Mouse (Mus musculus) stomach, postnatal 0 days (tissue): ENCODE measurements around the gene Gm13272. TPM values are rescaled to one million over a fixed set of nuclear protein-coding genes. Genes with fewer than 3 reads are reported as not detected.
"Not testable (repeated sequence)": the region's sequence is repeated elsewhere in the genome, so short reads cannot be mapped to it uniquely, and the experiment has no call there.

Source experiments
- ATAC-seq: fragments of 200-750 bp; cut with Nextera tagmentation; 2 replicates; pipeline ENCODE4 v1.8.0; 2017; ENCODE audit not compliant: low FRiP score, low TSS enrichment
- DNase-seq: peaks from one replicate; pipeline ENCODE4 v3.0.0-alpha.2; 2016; ENCODE audit warnings: low spot score
- H3K27ac ChIP-seq: fragments of 300-500 bp; sonication (generic); replicated peaks from 2 replicates; pipeline ENCODE4 v1.5.1; 2014; ENCODE audit warnings: mild to moderate bottlenecking, control low read depth
- H3K27me3 ChIP-seq: fragments of 300-500 bp; sonication (generic); 2 replicates; pipeline ENCODE4 v1.6.1; 2014; ENCODE audit warnings: low read length; ENCODE audit not compliant: control insufficient read depth, insufficient read depth
- H3K36me3 ChIP-seq: fragments of 300-500 bp; sonication (generic); 2 replicates; pipeline ENCODE4 v1.6.1; 2014; ENCODE audit warnings: low read length, mixed read lengths; ENCODE audit not compliant: control insufficient read depth, insufficient read depth
- H3K4me1 ChIP-seq: fragments of 300-500 bp; sonication (generic); replicated peaks from 2 replicates; pipeline ENCODE4 v1.6.1; 2014; ENCODE audit warnings: antibody characterized with exemption; ENCODE audit not compliant: control insufficient read depth, insufficient read depth
- H3K4me2 ChIP-seq: fragments of 300-500 bp; sonication (generic); replicated peaks from 2 replicates; pipeline ENCODE4 v1.6.1; 2014; ENCODE audit warnings: low read depth, mild to moderate bottlenecking, control low read depth, moderate library complexity
- H3K4me3 ChIP-seq: fragments of 300-500 bp; sonication (generic); 2 replicates; pipeline ENCODE4 v1.5.1; 2014; ENCODE audit warnings: low read depth, low read length, control low read depth
- H3K9ac ChIP-seq: fragments of 300-500 bp; sonication (generic); 2 replicates; pipeline ENCODE4 v1.6.1; 2014; ENCODE audit warnings: mild to moderate bottlenecking, low read length, control low read depth, mixed read lengths
- H3K9me3 ChIP-seq: fragments of 300-500 bp; sonication (generic); 2 replicates; pipeline ENCODE4 v1.6.1; 2016; ENCODE audit warnings: low read length; ENCODE audit not compliant: control insufficient read depth
- CTCF ChIP-seq: IDR thresholded peaks from 2 replicates; pipeline ENCODE4 v1.5.1; 2016; ENCODE audit warnings: antibody characterized with exemption, low read depth, mild to moderate bottlenecking, moderate library complexity
- EP300 ChIP-seq: optimal IDR thresholded peaks from 2 replicates; pipeline ENCODE3; 2016; ENCODE audit warnings: antibody characterized with exemption
- WGBS: fragments of 180-500 bp; shearing (Covaris S2); extraction: QIAGEN DNeasy Blood & Tissue Kit; methylation state at CpG from one replicate; pipeline ENCODE4 v1.1.7; 2014; 5-methylcytosine and 5-hydroxymethylcytosine counted together
- polyA plus RNA-seq: library from polyadenylated mRNA; unstranded; fragments of >200 nt; fragmentation: Nextera tagmentation; extraction: Ambion mirVana; gene quantifications from 2 replicates; pipeline ENCODE4 v1.2.1, GENCODE M21; 2015

Gm13272 gene
- polyA plus RNA-seq, 1 experiment from 2014 or later = not detected

DNA sequence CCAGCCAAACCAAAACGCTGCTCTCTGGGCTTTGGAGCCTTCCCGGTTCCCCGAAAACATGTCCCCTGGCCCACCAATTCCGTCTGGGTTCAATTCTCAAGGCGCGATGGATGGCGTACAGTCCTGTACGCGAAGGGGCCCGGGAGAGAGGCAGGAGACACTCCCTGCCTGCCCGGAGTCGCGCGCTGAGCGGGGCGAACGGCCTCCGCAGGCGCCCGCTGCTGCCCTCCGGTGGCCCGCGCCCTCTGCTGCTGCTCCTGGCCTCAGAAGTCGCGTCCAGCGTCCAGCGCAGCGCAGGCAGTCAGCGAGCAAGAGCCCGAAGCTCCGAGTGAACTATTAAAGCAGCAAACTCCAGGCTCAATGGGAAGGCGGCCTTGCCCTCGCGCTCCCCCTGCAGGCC, 26.1 kb downstream of the Gm13272 start:
- not testable (repeated sequence) for H3K36me3 ChIP-seq, H3K27me3 ChIP-seq, H3K4me2 ChIP-seq, H3K9ac ChIP-seq, ATAC-seq, DNase-seq, H3K9me3 ChIP-seq, H3K27ac ChIP-seq, H3K4me3 ChIP-seq, H3K4me1 ChIP-seq
- WGBS = 3% methylated on average over 6 of the region's 34 CpGs
- TF ChIP-seq CTCF = peak; percentile 46

- TF ChIP-seq CTCF (no peak), EP300 (no peak)
Measured at GRCm38 (mm10) chr4:88815928-88816327, 36.3 kb downstream of the Gm13272 start, which contains the start of gene Ifna7. TSS of gene Ifna7 (plus strand) at chr4:88816228.

DNA sequence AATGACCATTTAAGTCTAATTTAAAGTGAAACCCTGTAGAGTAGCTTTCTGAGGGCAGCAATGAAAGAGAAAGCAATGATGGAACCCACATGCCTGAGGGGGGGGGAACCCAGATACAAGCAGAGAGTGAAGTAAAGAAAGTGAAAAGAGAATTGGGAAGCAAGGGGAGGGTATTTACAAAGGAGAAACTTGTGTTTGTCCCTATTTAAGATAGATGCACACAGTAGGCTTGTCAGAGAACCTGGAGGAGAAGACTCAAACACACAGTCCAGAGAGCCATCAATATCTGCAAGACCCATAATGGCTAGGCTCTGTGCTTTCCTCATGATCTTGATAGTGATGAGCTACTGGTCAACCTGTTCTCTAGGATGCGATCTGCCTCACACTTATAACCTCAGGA, 40.0 kb downstream of the Gm13272 start, which contains the start of gene Ifna11:
Gene Ifna11, plus strand, starts transcription at position 301 of the 400 bp plus-strand sequence.
- ATAC-seq = no peak
- H3K9me3 ChIP-seq = no peaks in the 10 kb centered on the region
- DNase-seq = no peak
- H3K4me2 ChIP-seq = no peak within 1 kb of the TSS
- 100% methylated on average over 1 of the region's 1 CpGs for WGBS
- no peaks in the 10 kb centered on the region for H3K4me1 ChIP-seq
- H3K4me3 ChIP-seq = no peak within 1 kb of the TSS
- no peaks in the 10 kb centered on the region for H3K36me3 ChIP-seq
- TF ChIP-seq EP300 (no peak), CTCF (no peak)
- no peak within 1 kb of the TSS for H3K27ac ChIP-seq
- no peaks in the 10 kb centered on the region for H3K27me3 ChIP-seq
- H3K9ac ChIP-seq = no peak within 1 kb of the TSS

More at GRCm38 (mm10) chr4:88815928-88816327, 36.3 kb downstream of the Gm13272 start, which contains the start of gene Ifna7:
- Histone ChIP-seq H3K36me3 (no peaks in the 10 kb centered on the region), H3K4me3 (no peak within 1 kb of the TSS), H3K9ac (no peak within 1 kb of the TSS), H3K27me3 (no peaks in the 10 kb centered on the region), H3K4me2 (no peak within 1 kb of the TSS), H3K27ac (no peak within 1 kb of the TSS), H3K4me1 (no peaks in the 10 kb centered on the region), H3K9me3 (no peaks in the 10 kb centered on the region)
- DNase-seq = no peak
- no peak for ATAC-seq
- WGBS = 54% methylated on average over 3 of the region's 3 CpGs

- Histone ChIP-seq H3K4me2 (no peak overlapping the region), H3K4me1 (no peaks in the 10 kb centered on the region), H3K9me3 (no peaks in the 10 kb centered on the region), H3K9ac (no peak overlapping the region), H3K27ac (no peak overlapping the region), H3K36me3 (no peaks in the 10 kb centered on the region), H3K27me3 (no peaks in the 10 kb centered on the region), H3K4me3 (no peak overlapping the region)
- WGBS = 21% methylated on average over 4 of the region's 4 CpGs
- TF ChIP-seq CTCF = peak; percentile 71
- TF ChIP-seq EP300 = no peak
- ATAC-seq = no peak
- DNase-seq = no peak
Measured at GRCm38 (mm10) chr4:88822995-88823394, 43.3 kb downstream of the Gm13272 start.

GRCm38 (mm10) chr4:88827116-88827515, 47.5 kb downstream of the Gm13272 start, which contains the start of gene Ifna6:
TSS of gene Ifna6 (plus strand) at chr4:88827416.
- not testable (repeated sequence) for H3K9me3 ChIP-seq, H3K4me2 ChIP-seq, H3K27me3 ChIP-seq, DNase-seq, H3K27ac ChIP-seq, H3K36me3 ChIP-seq, H3K4me1 ChIP-seq, H3K9ac ChIP-seq, ATAC-seq, H3K4me3 ChIP-seq

Other genes starting within 250 kb of the Gm13272 start
- not detected in 2 replicates for gene Ifna15, start 221.6 kb upstream of the Gm13272 start, polyA plus RNA-seq
- not detected in 2 replicates for gene Ifna14, start 208.1 kb upstream of the Gm13272 start, polyA plus RNA-seq
- not detected in 2 replicates for gene Ifna9, start 187.5 kb upstream of the Gm13272 start, polyA plus RNA-seq
- not detected in 2 replicates for gene Ifna12, start 176.5 kb upstream of the Gm13272 start, polyA plus RNA-seq
- not detected in 2 replicates for gene C87499, start 145.4 kb upstream of the Gm13272 start, polyA plus RNA-seq
- gene Ifna13, start 135.4 kb upstream of the Gm13272 start, polyA plus RNA-seq = not detected in 2 replicates
- gene Ifna16, start 102.9 kb upstream of the Gm13272 start, polyA plus RNA-seq = not detected in 2 replicates
- gene Ifna2, start 95.9 kb upstream of the Gm13272 start, polyA plus RNA-seq = not detected in 2 replicates
- gene Ifnab, start 88.5 kb upstream of the Gm13272 start, polyA plus RNA-seq = not detected in 2 replicates
- 0.19 and 0.51 TPM in 2 replicates for gene Gm26566, start 58.0 kb upstream of the Gm13272 start, polyA plus RNA-seq
- 39.8 and 40.6 TPM in 2 replicates for gene Klhl9, start 57.4 kb upstream of the Gm13272 start, polyA plus RNA-seq
- not detected in 2 replicates for gene Gm13271, start 25.0 kb upstream of the Gm13272 start, polyA plus RNA-seq
- gene Gm13283, start 19.7 kb upstream of the Gm13272 start, polyA plus RNA-seq = 0.21 and 0.24 TPM in 2 replicates
- gene Gm13290, start 6.0 kb upstream of the Gm13272 start, polyA plus RNA-seq = 0.55 TPM in 1 of 2 replicates, not detected in the other
- not detected in 2 replicates for gene Gm13289, start 2.9 kb upstream of the Gm13272 start, polyA plus RNA-seq
- gene Ifnz, start 2.3 kb downstream of the Gm13272 start, polyA plus RNA-seq = 0.25 and 0.47 TPM in 2 replicates
- 0.45 TPM in 1 of 2 replicates, not detected in the other for gene Gm13276, start 5.9 kb downstream of the Gm13272 start, polyA plus RNA-seq
- gene Gm13277, start 8.8 kb downstream of the Gm13272 start, polyA plus RNA-seq = not detected in 2 replicates
- gene Gm13278, start 11.7 kb downstream of the Gm13272 start, polyA plus RNA-seq = not detected in 2 replicates
- not detected in 2 replicates for gene Gm13275, start 14.6 kb downstream of the Gm13272 start, polyA plus RNA-seq
- gene Gm13279, start 17.5 kb downstream of the Gm13272 start, polyA plus RNA-seq = not detected in 2 replicates
- 0.92 and 1.3 TPM in 2 replicates for gene Gm13285, start 19.8 kb downstream of the Gm13272 start, polyA plus RNA-seq
- gene Gm13287, start 23.4 kb downstream of the Gm13272 start, polyA plus RNA-seq = not detected in 2 replicates
- not detected in 2 replicates for gene Gm13288, start 25.7 kb downstream of the Gm13272 start, polyA plus RNA-seq
- gene Ifna7, start 36.4 kb downstream of the Gm13272 start, polyA plus RNA-seq = not detected in 2 replicates
- not detected in 2 replicates for gene Ifna11, start 40.1 kb downstream of the Gm13272 start, polyA plus RNA-seq
- not detected in 2 replicates for gene Ifna6, start 47.6 kb downstream of the Gm13272 start, polyA plus RNA-seq
- not detected in 2 replicates for gene Ifna5, start 55.7 kb downstream of the Gm13272 start, polyA plus RNA-seq
- not detected in 2 replicates for gene Ifna4, start 62.0 kb downstream of the Gm13272 start, polyA plus RNA-seq
- not detected in 2 replicates for gene Ifna1, start 70.2 kb downstream of the Gm13272 start, polyA plus RNA-seq
- gene Ifne, start 100.4 kb downstream of the Gm13272 start, polyA plus RNA-seq = 0.85 and 1.1 TPM in 2 replicates